Mouse (Mus musculus): Measurements from ENCODE around the gene Stx4a. TPM values are rescaled to one million over a fixed set of nuclear protein-coding genes. Genes with fewer than 3 reads are reported as not detected.

Gene Stx4a
- total RNA-seq, 2 experiments from 2014 or later: 46.4 to 56.7 TPM

GRCm38 (mm10) chr7:127898179-127898956 is 74.3 kb downstream of the Stx4a start:
- no peak for DNase-seq (ENCODE audit: low spot score)

Other genes starting within 250 kb of the Stx4a start
- gene Ccdc189, start 235.7 kb upstream of the Stx4a start, total RNA-seq (2021): 1 to 10 TPM; 2.9 to 3.3 TPM
- 10 to 100 TPM; 30.5 to 33.4 TPM for gene Rnf40, start 235.5 kb upstream of the Stx4a start, total RNA-seq (2021)
- gene Zfp629, start 208.5 kb upstream of the Stx4a start, total RNA-seq (2021): 1 to 10 TPM; 7.4 to 9.5 TPM
- 10 to 100 TPM; 26.2 to 37.9 TPM for gene Bcl7c, start 115.4 kb upstream of the Stx4a start, total RNA-seq (2021)
- 10 to 100 TPM; 17.3 to 17.5 TPM for gene Ctf1, start 111.6 kb upstream of the Stx4a start, total RNA-seq (2021)
- gene Ctf2, start 92.1 kb upstream of the Stx4a start, total RNA-seq (2021): not detected
- gene Fbxl19, start 79.8 kb upstream of the Stx4a start, total RNA-seq (2021): 1 to 10 TPM; 1.4 to 1.7 TPM
- gene Orai3, start 54.5 kb upstream of the Stx4a start, total RNA-seq (2021): 10 to 100 TPM; 11.4 TPM
- 10 to 100 TPM; 16.2 to 17.6 TPM for gene Setd1a, start 47.6 kb upstream of the Stx4a start, total RNA-seq (2021)
- 1 to 10 TPM in 1 of 2 experiments, under 1 TPM in 1; 0.78 to 2.0 TPM for gene Gm49388, start 38.7 kb upstream of the Stx4a start, total RNA-seq (2021)
- 1 to 10 TPM; 4.2 TPM for gene Hsd3b7, start 23.7 kb upstream of the Stx4a start, total RNA-seq (2021)
- gene Stx1b, start 255 bp downstream of the Stx4a start, total RNA-seq (2021): 1 to 10 TPM in 1 of 2 experiments, under 1 TPM in 1; 0.74 to 1.2 TPM
- gene Zfp646, start 51.9 kb downstream of the Stx4a start, total RNA-seq (2021): 10 to 100 TPM; 12.4 to 12.6 TPM
- 1 to 10 TPM; 3.2 to 4.1 TPM for gene Zfp668, start 52.5 kb downstream of the Stx4a start, total RNA-seq (2021)
- gene Prss53, start 66.7 kb downstream of the Stx4a start, total RNA-seq (2021): 1 to 10 TPM; 1.9 TPM
- gene Gm21974, start 71.2 kb downstream of the Stx4a start, total RNA-seq (2021): not detected
- 1 to 10 TPM; 7.5 to 9.9 TPM for gene Vkorc1, start 71.3 kb downstream of the Stx4a start, total RNA-seq (2021)
- 100 to 1,000 TPM; 169 to 173 TPM for gene Bckdk, start 79.8 kb downstream of the Stx4a start, total RNA-seq (2021)
- gene Kat8, start 88.2 kb downstream of the Stx4a start, total RNA-seq (2021): 10 to 100 TPM; 23.1 to 24.7 TPM
- not detected for gene Prss8, start 105.8 kb downstream of the Stx4a start, total RNA-seq (2021)
- gene Prss36, start 122.4 kb downstream of the Stx4a start, total RNA-seq (2021): 1 to 10 TPM; 6.1 to 7.1 TPM
- 10 to 100 TPM; 83.3 to 92.1 TPM for gene Fus, start 143.2 kb downstream of the Stx4a start, total RNA-seq (2021)
- under 1 TPM; 0.16 to 0.55 TPM for gene Pycard, start 169.6 kb downstream of the Stx4a start, total RNA-seq (2021)
- gene Trim72, start 179.7 kb downstream of the Stx4a start, total RNA-seq (2021): 100 to 1,000 TPM; 195 to 222 TPM
- gene Itgam, start 238.3 kb downstream of the Stx4a start, total RNA-seq (2021): 1 to 10 TPM; 1.2 to 1.8 TPM
- gene Gm49368, start 238.4 kb downstream of the Stx4a start, total RNA-seq (2021): not detected